Mouse (Mus musculus) spleen, postnatal 10 days (tissue): ENCODE data around the gene Pcbp3.
"Not testable (repeated sequence)": the region's sequence is repeated elsewhere in the genome, so short reads cannot be mapped to it uniquely, and the experiment has no call there.

Source experiments
- DNase-seq, 2 experiments: peaks; one replicate each; pipeline ENCODE4 v3.0.0; 2021 to 2022; ENCODE audit warnings: low spot score in 2 of 2

Gene Pcbp3

DNA sequence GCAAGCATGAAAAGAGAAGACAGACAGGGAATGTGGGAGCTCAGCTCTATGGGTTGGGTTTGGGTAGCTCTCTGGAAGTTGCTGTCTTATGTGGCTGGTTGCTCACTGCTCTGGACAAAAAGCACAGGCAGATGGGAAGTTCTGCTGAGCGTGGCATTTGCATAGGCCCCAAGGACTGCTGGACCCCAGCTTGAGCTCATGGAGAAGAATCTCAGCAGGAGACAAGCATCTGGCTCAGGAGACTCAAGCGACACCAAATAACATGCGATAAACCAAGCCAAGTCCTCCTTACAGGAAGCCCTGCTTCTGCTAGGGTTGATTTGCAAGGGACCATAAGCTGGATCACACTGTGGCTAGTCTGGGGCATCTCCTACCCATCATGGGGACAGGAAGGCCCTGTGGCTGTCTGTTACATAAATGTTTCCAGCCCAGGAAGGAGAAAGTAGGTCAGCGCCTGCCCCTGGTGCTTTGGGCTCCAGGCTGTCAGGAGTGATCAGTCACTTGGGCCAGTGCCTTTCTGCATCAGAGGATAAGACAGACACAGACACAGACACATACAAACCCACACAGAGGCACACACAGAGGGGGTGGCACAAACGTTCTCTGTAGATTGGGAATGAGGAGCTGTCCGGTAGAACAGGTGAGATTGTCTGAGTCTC, 159.7 kb downstream of the Pcbp3 start:
- DNase-seq: no peak

DNA sequence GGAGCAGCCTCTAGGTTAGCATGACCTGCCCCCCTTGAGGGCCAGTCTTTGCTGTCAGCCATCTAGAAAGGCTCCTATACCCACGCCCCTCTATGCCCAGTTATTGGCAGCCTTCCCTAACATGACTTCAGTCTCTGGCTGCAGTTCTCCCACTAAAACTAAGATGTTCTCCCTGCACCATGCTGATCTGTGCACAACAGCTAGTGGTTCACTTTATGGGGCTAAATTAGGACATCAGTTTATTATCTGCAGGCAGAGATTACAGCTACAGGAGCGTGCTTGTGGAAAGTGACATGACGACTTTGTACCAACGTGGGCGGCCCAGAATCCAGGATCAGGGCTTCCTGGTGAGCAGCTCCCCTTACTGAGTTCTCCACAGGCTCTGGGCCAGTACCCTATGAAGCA, 160.4 kb downstream of the Pcbp3 start:
- DNase-seq: no peak

DNA sequence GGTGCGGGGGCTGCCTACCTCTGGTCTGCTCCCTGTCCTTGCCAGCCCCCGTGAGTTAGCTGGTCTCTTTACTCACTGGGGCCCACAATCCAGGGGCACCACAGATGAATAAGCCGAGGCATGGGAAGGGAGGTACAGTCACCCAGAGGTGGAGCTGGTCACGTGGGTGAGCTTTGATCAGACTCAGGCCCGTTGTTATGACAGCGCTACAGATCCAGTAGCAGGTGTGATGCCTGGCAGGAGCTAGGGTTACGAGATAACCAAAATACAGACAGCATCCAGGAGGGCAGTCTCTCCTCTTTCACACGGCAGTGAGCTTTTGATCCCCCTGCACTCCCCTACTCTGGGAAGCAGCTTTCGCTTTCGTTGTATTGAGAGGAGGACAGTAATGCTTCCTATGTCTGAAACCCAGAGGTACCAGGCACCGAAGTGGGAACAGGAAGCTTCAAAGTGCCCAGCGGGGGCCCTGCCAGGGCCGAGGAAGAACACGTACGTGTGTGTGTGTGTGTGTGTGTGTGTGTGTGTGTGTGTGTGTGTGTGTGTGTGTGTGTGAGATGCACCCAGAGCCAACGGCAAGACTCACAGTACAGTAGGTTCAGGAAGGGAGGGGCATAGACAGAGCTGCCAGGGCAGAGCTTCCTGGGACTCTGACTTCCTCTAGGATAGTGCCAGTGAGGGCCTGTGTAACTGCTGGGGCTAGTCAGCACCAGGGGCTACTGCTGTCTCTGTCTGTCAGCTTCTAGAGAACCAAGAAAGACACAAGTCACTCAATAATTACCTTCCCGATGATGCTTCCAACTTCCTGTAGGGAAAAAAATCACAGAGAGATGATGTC, 162.7 kb downstream of the Pcbp3 start:
- no peak for DNase-seq

DNA sequence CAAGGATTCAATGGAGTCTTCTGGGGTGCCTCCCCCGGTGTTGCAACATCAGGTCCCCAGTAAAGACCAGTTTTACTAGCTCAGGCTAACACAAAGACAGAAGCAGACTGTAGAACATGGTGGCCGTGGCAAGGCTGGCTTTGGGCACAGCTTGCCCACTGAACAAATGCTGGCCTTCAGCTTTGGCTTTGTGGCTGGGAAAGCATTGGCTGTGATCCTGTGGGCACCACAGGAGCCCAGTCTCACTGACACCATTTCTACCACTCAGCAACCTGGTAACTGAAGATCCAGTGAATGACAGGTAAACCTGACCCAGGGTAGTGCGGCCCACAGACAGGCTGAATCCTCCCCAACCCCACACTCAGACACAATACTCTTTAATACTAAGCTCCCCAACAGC, 167.6 kb downstream of the Pcbp3 start:
- DNase-seq: no peak

DNA sequence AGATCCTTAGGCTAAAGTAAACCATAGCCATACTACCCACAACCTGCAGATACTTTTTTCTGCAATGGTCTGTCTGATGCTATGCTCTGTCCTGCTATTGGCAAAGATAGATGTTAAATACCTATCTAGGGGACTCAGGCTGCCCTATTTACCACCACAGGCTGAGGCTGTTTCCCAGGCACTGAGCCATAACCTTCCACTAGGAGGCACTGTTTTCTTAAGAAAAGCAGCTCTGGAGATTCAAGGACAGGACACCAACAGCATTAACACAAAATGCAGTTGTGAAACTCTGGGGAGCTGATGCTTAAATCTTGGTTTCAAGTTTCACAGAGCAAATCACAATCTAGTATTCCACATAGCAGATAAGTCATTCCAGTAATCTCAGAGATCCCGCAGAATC, 170.2 kb downstream of the Pcbp3 start:
- peak in 1 of 2 experiments; percentile 33 for DNase-seq

DNA sequence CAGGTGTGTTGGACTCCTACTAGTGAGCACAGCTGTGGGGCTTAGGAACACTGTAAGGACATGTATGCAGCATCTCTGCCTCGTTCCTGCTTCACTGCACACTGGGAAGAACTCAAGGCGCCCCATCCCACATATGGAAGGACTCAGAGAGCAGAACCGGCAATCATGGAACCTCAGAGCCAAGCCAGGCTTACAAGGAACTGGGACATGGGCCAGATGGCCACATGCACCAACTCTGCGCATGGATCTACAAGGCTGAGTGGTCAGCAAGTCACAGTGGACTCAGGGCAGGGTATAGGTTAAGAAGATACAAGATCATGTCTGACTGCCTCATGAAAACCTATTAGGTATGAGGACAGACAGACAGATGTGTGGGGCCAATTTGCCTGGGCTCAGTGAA, 171.8 kb downstream of the Pcbp3 start:
- no peak for DNase-seq

DNA sequence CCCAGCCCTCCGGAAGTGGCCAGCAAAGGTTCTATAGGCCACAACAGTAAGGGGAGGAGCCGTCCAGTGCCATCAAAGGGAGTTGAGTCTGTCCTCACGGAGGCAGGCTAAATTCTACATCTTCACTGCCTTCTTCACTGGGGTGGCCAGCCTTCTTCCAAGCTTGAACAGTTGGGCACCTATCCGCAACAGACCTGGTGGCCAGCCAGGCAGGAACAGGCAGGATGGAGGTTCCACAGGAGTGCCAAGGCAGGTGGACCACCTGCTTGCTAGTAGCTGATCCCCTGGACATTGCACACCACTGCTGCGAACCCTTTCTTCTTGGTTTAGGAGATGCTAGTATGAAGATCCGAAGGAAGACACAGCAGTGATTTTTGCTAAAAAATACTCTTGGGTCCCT, 176.4 kb downstream of the Pcbp3 start:
- no peak for DNase-seq

DNA sequence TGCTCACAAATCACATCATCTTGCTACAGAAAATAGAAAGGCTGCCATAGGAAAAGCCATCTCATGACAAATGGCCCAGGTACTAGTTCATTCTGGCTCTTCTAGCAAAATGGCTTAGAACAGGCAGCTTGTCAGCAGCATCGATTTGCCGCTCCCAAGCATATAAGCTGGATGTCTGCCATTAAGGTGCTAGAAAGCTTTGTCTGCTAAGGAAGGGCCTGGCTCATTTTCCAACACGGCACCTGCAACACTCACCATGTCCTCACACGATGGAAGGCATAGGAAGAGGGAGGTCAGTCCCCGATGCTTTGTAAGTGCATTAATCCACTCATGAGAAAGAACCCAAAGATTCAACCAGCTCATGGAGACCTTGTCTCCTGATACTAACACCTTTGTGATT, 182.5 kb downstream of the Pcbp3 start:
- DNase-seq: no peak

DNA sequence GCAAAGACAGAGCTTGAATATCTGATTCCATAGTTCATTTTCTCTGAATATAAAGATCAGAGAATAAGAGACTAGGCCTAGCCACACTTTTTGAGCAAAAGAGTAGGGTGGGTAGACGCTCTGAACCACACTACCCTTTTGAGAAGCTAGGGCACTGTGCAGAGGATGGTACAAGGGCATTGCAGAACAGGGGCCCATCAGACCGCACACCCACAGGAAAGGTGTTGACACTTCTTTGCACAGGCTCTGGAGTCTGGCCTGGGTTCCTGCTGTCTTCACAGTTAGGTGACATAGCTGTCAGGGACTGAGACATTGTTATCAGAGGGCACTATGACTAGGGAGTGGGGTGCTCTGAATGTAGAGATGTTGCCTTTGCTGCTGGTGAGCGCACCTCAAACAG, 190.1 kb downstream of the Pcbp3 start:
- DNase-seq: no peak

DNA sequence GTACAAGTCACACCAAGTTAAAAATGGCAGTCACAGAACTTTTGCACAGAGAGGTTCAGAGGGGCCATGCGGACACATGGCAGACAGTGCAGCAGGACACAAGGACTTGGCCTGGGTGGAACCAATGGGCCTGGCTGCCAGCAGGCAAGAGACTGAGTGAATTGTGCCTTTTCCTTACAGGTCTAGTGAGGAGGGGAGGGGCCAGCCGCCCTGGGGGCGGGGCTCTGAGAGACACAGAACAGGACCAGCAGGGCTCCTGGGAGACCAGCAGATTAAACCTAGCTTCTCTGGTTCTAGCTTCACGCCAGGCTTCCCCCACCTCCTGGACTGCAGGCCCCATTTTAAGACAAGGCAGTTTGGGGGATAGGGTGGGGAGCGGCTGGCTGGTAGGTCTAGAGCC, 190.6 kb downstream of the Pcbp3 start:
- DNase-seq: no peak

DNA sequence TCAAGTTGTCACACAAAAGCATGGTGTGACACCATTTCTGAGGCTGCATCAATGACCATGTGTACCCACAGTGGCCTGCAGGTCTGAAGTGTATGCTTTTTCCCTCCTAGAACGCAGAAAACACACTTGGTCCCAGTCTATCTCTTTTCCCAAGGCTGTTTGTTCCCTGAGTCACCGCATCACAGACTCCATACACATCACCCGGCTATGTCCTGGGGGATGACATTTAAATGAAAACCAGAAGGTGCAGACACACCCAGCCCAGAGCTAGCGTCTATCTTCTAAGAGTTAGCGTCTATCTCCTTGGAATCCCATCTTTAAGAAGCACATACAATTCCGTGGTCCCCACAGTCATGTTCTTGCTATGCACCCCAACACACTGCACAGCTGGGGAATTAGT, 192.1 kb downstream of the Pcbp3 start:
- DNase-seq: no peak

DNA sequence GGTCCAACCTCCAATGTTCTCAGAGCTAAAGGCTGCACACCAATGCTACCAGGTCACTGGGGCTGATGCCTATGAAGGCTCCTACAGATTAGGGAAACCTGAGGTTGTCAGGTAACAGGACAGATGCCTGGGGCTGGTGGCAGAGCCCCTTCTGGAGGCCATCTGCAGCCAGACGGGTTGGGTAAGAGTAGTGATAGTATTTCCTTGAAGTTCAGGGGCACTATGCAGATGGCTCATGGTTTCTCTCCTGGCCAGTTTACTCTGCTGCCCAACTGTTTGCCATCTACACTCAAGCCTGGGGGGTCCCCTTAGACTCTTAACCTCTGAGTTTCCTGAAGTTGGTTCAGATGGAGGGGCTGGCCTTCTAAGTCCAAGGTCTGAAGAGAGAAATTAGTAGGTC, 195.5 kb downstream of the Pcbp3 start:
- no peak for DNase-seq

DNA sequence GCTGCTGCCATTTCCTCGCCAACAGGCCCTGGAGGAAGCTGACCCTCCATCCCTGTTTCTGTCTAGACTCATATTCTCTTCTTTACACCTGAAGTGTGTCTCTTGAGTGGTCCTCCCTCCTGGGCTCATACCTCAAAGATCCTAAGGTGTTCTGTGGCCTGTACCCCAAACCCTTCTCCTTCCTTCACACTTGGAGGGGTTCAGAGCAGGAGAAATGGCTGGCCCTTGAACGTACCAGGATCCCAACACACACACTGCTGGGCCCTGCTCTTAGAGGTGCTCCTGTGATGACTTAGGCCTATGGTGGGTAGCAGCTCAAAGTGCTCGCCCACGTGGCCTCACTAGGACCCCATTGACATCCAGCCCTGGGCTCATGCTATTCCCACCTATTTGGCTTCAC, 196.8 kb downstream of the Pcbp3 start:
- no peak for DNase-seq

DNA sequence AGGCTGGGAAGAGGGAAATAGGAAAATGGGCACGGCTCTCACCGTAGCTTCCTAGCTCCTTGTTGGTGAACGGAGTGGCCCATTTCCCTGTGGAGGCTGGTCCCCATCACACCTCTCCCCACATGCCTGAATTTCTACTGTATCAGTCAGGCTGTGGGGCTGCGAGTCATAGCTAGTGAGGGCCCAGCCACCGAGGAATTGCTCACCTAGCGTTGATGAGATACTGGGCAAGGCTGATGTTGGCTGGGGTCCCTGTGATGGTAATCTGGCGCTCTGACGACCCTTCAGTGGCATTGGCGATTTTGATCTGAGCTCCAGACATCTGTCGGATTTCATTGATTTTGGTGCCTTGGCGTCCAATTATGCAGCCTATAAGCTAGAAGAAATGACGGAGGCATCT, 198.7 kb downstream of the Pcbp3 start:
- DNase-seq: no peak

DNA sequence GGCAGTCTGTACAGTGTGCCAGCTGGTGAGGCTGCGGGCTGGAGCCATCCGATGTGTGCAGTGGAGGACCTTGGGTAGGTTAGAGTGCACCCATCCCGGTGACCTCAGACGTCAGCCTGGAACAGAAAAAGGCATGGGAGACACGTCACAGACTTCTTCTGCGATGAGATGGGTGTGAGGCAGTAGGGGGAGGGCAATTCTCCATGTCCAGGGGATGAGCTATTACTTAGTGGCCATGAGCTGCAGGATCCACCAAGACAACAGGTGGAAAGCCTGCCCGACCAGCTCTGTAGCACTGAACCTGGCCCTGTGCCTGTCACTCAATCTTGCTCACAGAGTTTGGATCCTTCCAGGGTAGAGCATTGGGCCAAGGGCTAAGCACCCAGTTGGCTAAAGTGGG, 199.3 kb downstream of the Pcbp3 start:
- DNase-seq: no peak

DNA sequence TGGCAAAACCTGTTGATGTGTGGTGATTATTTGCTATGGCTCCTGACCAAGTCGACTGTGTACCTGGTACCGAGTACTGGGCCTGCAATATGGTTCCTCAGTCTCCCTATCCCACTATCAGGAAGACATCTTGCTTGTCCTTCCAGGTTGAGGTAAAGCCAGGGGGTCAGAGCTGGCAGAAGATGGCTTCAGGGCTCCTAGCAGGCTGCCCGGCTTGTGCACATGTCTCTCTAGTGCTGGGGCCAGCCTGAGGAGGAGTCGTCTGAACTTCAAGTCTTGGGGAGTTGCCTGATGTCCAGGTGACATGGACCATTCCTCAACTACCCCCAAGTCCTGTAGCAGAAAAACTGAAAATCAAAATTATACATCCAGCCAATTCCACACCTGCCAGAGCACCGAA, 201.8 kb downstream of the Pcbp3 start:
- no peak for DNase-seq

DNA sequence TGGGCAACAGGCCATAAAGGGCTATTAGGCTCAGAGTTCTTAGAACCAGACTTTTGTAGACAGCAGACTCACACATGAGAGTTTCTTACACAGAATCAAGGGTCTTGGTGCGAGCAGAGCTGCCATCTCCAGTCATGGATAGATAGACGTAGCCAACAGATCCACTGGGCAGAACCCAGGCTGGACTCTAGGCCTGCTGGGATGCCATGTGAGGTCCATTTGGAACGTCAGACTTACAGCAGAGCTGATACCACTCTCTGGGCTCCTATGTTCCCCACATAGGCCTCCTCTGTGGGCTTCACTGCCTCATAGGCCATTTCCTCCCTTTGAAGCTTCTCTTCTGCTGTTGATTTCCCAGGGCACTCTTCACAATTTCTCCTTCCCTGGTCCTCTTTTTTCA, 208.0 kb downstream of the Pcbp3 start:
- DNase-seq: no peak

DNA sequence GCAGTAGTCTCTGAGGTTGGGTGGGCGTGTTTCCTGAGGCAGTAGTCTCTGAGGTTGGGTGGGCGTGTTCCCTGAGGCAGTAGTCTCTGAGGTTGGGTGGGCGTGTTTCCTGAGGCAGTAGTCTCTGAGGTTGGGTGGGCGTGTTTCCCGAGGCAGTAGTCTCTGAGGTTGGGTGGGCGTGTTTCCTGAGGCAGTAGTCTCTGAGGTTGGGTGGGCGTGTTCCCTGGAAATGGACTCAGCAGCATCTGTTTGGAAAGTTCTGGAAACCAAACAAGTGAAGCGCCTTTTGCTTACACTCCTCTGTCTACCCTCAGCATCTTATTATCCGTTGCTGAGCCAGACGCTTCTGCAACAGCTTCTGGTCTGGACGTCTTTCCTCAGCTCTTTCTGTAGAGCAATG, 217.4 kb downstream of the Pcbp3 start:
- not testable (repeated sequence) for DNase-seq

DNA sequence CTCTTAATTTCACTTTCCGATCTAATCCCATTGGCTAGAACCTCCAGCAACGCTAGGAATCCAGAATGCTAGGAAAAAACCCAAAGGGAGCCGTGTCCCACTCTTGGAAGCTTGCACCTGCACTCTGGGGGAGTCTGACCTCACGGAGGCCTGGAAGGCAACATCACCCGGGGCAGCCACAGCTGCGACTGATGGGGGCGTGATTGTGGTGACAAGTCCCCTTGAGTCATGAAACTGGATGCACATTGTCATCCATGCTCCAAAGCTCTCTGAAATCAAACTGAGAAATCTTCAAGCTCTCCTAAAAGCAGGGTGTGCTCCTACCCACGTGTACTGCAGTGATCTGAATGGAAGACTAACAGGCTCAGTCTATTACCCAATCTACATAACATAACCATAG, 224.9 kb downstream of the Pcbp3 start:
- DNase-seq: no peak

DNA sequence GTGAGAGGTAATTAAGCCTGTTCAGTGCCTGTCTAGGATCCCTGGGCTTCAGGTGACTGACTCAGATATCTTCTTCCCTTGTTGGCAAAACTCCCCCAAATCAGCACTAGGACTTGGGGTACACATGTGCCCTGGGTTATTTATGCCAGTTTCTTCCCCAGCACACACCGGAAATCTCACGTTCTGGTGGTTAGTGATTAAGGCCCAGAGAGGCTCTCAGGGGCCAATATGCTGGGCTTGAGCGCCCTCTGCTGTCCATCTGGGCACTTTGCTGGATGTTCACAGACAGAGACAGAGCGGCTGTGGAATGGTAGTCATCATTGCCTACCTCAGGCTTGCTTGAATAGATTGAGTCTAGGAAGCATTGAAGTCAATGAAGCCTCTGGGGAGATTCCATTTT, 226.7 kb downstream of the Pcbp3 start:
- peak; percentile 33 to 74 for DNase-seq

DNA sequence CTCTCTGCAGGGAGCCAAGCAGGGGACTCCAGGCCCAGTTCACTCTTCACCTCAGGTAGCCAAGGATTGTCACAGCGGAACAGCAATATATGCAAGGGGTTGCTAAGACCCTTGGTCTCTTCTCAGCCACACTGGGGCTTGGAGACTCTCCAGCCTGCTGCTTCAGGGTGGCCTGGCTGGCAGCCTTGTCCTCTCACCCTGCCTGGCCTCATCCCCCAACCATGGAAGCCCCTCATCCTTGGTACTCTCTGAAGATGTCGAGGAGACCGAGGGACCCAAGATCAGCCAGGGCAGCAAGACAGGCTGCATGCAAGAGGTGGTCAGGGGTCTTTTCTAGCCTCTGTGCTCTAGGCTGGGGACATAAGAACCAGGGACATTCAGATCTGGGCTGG, 228.0 kb downstream of the Pcbp3 start:
- no peak for DNase-seq

DNA sequence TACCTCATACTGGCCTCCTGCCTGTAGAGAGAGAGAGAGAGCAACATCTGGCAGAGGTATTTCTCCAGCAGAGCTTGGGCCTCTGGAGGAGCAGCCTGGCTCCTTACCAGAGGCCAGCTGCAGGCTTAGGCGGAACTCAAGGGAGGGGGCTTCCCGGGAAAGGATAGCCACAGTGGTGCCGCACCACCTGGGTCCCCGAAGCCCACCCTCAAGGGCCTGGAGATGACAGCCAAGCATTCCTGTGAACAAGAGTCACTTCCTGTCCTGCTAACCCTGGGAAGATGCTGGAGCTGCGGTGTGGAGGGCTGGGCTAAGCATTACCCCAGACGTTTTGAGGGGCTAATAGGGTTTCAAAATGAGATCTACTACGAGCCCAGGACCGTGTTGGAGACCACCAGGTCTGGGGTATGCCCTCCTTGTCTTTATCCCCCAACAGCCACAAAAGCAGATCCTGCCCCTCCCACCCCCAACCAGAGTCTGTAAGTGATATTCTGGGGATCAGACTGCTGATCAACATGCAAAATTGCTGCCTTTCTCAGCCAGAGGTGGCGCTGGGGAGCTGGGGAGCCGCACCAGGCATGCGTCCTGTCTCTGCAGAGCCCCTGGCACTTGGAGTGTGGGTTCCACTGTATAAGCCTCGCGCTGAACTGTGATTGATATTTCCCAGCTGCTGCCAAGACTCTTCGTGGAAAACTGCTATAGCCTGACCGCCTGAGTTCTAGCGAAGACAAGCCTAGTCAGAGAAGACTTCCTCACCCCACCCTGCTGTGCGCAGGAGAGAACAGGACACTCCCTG, 228.6 kb downstream of the Pcbp3 start:
- DNase-seq: peak in 1 of 2 experiments; percentile 63

DNA sequence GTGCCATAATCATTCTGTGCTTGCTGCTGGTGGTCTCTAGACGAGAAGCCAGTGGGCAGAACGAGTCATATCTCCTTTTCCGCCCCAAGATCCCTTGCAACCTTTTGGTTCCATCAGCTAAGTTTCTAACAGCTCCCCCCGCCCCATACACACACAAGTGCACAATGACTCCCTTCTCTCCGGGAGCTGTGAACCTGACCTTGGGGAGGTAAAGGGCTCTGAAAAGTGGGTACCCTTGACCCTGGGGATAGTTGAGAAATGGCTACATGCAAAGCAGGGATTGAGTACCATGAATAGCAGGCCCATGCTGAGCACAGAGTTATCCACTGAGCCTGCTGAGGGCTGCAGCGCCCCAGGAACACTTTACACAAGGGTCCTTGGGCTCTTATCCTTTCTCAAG, 229.3 kb downstream of the Pcbp3 start:
- DNase-seq: no peak
